Mouse (Mus musculus) testis, adult 2 months (tissue): ENCODE data around the gene Ifna6. TPM values are rescaled to one million over a fixed set of nuclear protein-coding genes. Genes with fewer than 3 reads are reported as not detected.

Experiments used
- H3K27ac ChIP-seq: fragments of 200-500 bp; 2 replicates; pipeline ENCODE4 v1.5.1; 2012; ENCODE audit warnings: low read depth, low read length; ENCODE audit not compliant: control insufficient read depth, insufficient read depth
- H3K27me3 ChIP-seq: fragments of 200-500 bp; 2 replicates; pipeline ENCODE4 v1.6.1; 2012; ENCODE audit warnings: mild to moderate bottlenecking, low read length, moderate library complexity; ENCODE audit not compliant: control insufficient read depth, insufficient read depth
- H3K36me3 ChIP-seq: fragments of 200-500 bp; 2 replicates; pipeline ENCODE4 v1.6.1; 2012; ENCODE audit warnings: mild to moderate bottlenecking, low read length; ENCODE audit not compliant: control insufficient read depth, insufficient read depth
- H3K4me1 ChIP-seq: fragments of 200-500 bp; 2 replicates; pipeline ENCODE4 v1.6.1; 2012; ENCODE audit warnings: low read length; ENCODE audit not compliant: control insufficient read depth, insufficient read depth
- H3K4me3 ChIP-seq: fragments of 200-500 bp; 2 replicates; pipeline ENCODE4 v1.5.1; 2012; ENCODE audit warnings: low read depth, mild to moderate bottlenecking, low read length, moderate library complexity, mixed read lengths; ENCODE audit not compliant: control insufficient read depth
- CTCF ChIP-seq: fragments of 200-500 bp; IDR thresholded peaks from 2 replicates; pipeline ENCODE4 v1.5.1; 2012; ENCODE audit warnings: low read depth, mild to moderate bottlenecking, inconsistent platforms, low read length, moderate library complexity; ENCODE audit not compliant: control insufficient read depth, insufficient read depth, insufficient replicate concordance
- POLR2A ChIP-seq: fragments of 200-500 bp; IDR thresholded peaks from 2 replicates; pipeline ENCODE4 v1.6.1; 2012; ENCODE audit warnings: low read depth, mild to moderate bottlenecking, inconsistent platforms, low read length, moderate library complexity; ENCODE audit not compliant: control insufficient read depth
- polyA plus RNA-seq: library from polyadenylated mRNA; depleted of rRNA; stranded (reverse); fragments of >200 nt; gene quantifications from 2 replicates; pipeline ENCODE4 v1.2.3, GENCODE M21; 2012

The Ifna6 gene
- polyA plus RNA-seq, 1 experiment = not detected

GRCm38 (mm10) chr4:88864599-88864998 is 37.4 kb downstream of the Ifna6 start:
- TF ChIP-seq POLR2A (no peak), CTCF (no peak)
- Histone ChIP-seq H3K36me3 (no peaks in the 10 kb centered on the region), H3K27ac (no peak overlapping the region), H3K27me3 (no peaks in the 10 kb centered on the region), H3K4me1 (peaks cover 6% of the 10 kb centered on the region), H3K4me3 (peak overlapping the region; percentile 46)

- Histone ChIP-seq H3K4me3 (peak overlapping the region; percentile 5; the same call in 1 of the 2 replicates), H3K36me3 (no peaks in the 10 kb centered on the region), H3K27me3 (no peaks in the 10 kb centered on the region), H3K4me1 (peaks cover 6% of the 10 kb centered on the region), H3K27ac (no peak overlapping the region)
- TF ChIP-seq POLR2A (no peak), CTCF (no peak)
Measured at GRCm38 (mm10) chr4:88865011-88865569, 37.9 kb downstream of the Ifna6 start.

GRCm38 (mm10) chr4:88867366-88867925 is 40.2 kb downstream of the Ifna6 start:
- TF ChIP-seq POLR2A (peak; percentile 54; the same call in 1 of the 2 replicates), CTCF (peak; percentile 93; the same call in 1 of the 2 replicates)
- H3K4me1 ChIP-seq = peaks cover 6% of the 10 kb centered on the region
- H3K27me3 ChIP-seq = no peaks in the 10 kb centered on the region
- H3K27ac ChIP-seq = peak overlapping the region; percentile 77; the same call in 1 of the 2 replicates
- no peaks in the 10 kb centered on the region for H3K36me3 ChIP-seq
- H3K4me3 ChIP-seq = peak overlapping the region; percentile 87

- Histone ChIP-seq H3K4me3 (peak overlapping the region; percentile 87), H3K27ac (peak overlapping the region; percentile 77), H3K36me3 (no peaks in the 10 kb centered on the region), H3K27me3 (no peaks in the 10 kb centered on the region), H3K4me1 (peaks cover 6% of the 10 kb centered on the region)
- TF ChIP-seq CTCF = no peak
- peak; percentile 30; the same call in 1 of the 2 replicates for TF ChIP-seq POLR2A
Measured at GRCm38 (mm10) chr4:88867926-88868911, 41.0 kb downstream of the Ifna6 start.

GRCm38 (mm10) chr4:88872691-88873090 is 45.5 kb downstream of the Ifna6 start:
- no peak overlapping the region for H3K4me3 ChIP-seq
- H3K4me1 ChIP-seq = peaks cover 3% of the 10 kb centered on the region
- TF ChIP-seq POLR2A (no peak), CTCF (no peak)
- no peaks in the 10 kb centered on the region for H3K36me3 ChIP-seq
- H3K27me3 ChIP-seq = no peaks in the 10 kb centered on the region
- no peak overlapping the region for H3K27ac ChIP-seq

- TF ChIP-seq POLR2A = no peak
- TF ChIP-seq CTCF = no peak
- H3K4me1 ChIP-seq = peaks cover 6% of the 10 kb centered on the region
Measured at GRCm38 (mm10) chr4:88875435-88876095, 48.3 kb downstream of the Ifna6 start.

More at GRCm38 (mm10) chr4:88875435-88876095, 48.3 kb downstream of the Ifna6 start:
- Histone ChIP-seq H3K4me3 (no peak overlapping the region), H3K27me3 (no peaks in the 10 kb centered on the region), H3K27ac (no peak overlapping the region), H3K36me3 (no peaks in the 10 kb centered on the region)
